Mouse (Mus musculus) heart, adult 2 months (tissue): Measurements from ENCODE around the gene Bace1.

Experiments
- CTCF ChIP-seq: fragments of 200-600 bp; IDR thresholded peaks from 2 replicates; pipeline ENCODE4 v1.8.1; 2022; ENCODE audit warnings: antibody characterized with exemption, mild to moderate bottlenecking, moderate library complexity
- EP300 ChIP-seq: fragments of 200-500 bp; IDR thresholded peaks from 2 replicates; pipeline ENCODE4 v1.6.1; 2011; ENCODE audit warnings: low read depth, low read length, control low read depth; ENCODE audit not compliant: insufficient read depth
- POLR2A ChIP-seq: fragments of 200-500 bp; IDR thresholded peaks from 2 replicates; pipeline ENCODE4 v1.6.1; 2011; ENCODE audit warnings: mild to moderate bottlenecking, low read depth, low read length, control low read depth; ENCODE audit not compliant: insufficient read depth

DNA sequence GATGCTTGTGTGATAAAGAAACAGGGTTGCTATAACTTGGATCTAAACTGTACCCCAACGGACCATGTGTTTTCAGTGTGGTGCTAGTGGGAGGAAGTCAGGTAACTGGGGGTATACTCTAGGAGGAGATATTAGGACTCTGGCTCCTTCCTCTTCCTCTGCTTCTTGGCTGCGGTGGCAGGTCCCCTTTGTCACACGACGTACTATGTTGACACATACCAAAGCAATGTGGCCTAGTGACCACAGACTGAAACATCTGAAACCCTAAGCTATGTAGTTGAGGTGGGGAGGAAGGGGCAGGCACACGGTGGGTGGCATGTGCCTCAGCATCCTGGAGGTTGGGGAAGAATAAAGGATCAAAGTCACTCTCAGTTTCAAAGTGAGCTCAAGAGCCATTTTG, 12.9 kb downstream of the Bace1 start:
- TF ChIP-seq CTCF (no peak), POLR2A (no peak), EP300 (no peak)
